Mouse (Mus musculus) lung, postnatal 0 days (tissue): ENCODE data around the gene Ackr4. TPM values are rescaled to one million over a fixed set of nuclear protein-coding genes. Genes with fewer than 3 reads are reported as not detected.
A peak's percentile ranks its signal among the peaks of the same experiment; 100 is the strongest.

Source experiments
- ATAC-seq: fragments of 200-750 bp; cut with Nextera tagmentation; 2 replicates; pipeline ENCODE4 v1.8.0; 2017; ENCODE audit warnings: moderate library complexity
- DNase-seq: peaks from one replicate; pipeline ENCODE4 v3.0.0-alpha.2; 2016; ENCODE audit warnings: low spot score
- H3K27ac ChIP-seq: fragments of 300-500 bp; sonication (generic); 2 replicates; pipeline ENCODE4 v1.5.1; 2014; ENCODE audit warnings: antibody characterized with exemption, mild to moderate bottlenecking, low read length, mixed read lengths
- H3K27me3 ChIP-seq: fragments of 300-500 bp; sonication (generic); replicated peaks from 2 replicates; pipeline ENCODE4 v1.6.1; 2014; ENCODE audit warnings: low read length, mixed read lengths; ENCODE audit not compliant: insufficient read depth
- H3K36me3 ChIP-seq: fragments of 300-500 bp; sonication (generic); 2 replicates; pipeline ENCODE4 v1.6.1; 2014; ENCODE audit warnings: low read length, mixed read lengths; ENCODE audit not compliant: insufficient read depth
- H3K4me1 ChIP-seq: fragments of 300-500 bp; sonication (generic); 2 replicates; pipeline ENCODE4 v1.6.1; 2014; ENCODE audit warnings: antibody characterized with exemption, low read depth, low read length, mixed read lengths; ENCODE audit not compliant: insufficient read depth
- H3K4me2 ChIP-seq: fragments of 300-500 bp; sonication (generic); replicated peaks from 2 replicates; pipeline ENCODE4 v1.6.1; 2014; ENCODE audit warnings: low read depth, mild to moderate bottlenecking, low read length, moderate library complexity, mixed read lengths
- H3K4me3 ChIP-seq: fragments of 300-500 bp; sonication (generic); 2 replicates; pipeline ENCODE4 v1.5.1; 2014; ENCODE audit warnings: low read depth, low read length
- H3K9ac ChIP-seq: fragments of 300-500 bp; sonication (generic); replicated peaks from 2 replicates; pipeline ENCODE4 v1.6.1; 2014; ENCODE audit warnings: low read depth, mild to moderate bottlenecking
- H3K9me3 ChIP-seq: fragments of 300-500 bp; sonication (generic); 2 replicates; pipeline ENCODE4 v1.6.1; 2016; ENCODE audit warnings: low read length, mixed read lengths
- CTCF ChIP-seq: IDR thresholded peaks from 2 replicates; pipeline ENCODE4 v1.5.1; 2016; ENCODE audit warnings: antibody characterized with exemption, mild to moderate bottlenecking
- EP300 ChIP-seq: IDR thresholded peaks from 2 replicates; pipeline ENCODE4 v1.6.1; 2016; ENCODE audit warnings: antibody characterized with exemption, mild to moderate bottlenecking, control low read depth
- WGBS: fragments of 180-500 bp; shearing (Covaris S2); extraction: QIAGEN DNeasy Blood & Tissue Kit; methylation state at CpG from one replicate; pipeline ENCODE4 v1.1.7; 2014; 5-methylcytosine and 5-hydroxymethylcytosine counted together
- polyA plus RNA-seq: library from polyadenylated mRNA; unstranded; fragments of >200 nt; fragmentation: Nextera tagmentation; extraction: Ambion mirVana; gene quantifications from 2 replicates; pipeline ENCODE4 v1.2.1, GENCODE M21; 2015

Gene Ackr4
- polyA plus RNA-seq, 1 experiment from 2014 or later = 1.9 TPM

DNA sequence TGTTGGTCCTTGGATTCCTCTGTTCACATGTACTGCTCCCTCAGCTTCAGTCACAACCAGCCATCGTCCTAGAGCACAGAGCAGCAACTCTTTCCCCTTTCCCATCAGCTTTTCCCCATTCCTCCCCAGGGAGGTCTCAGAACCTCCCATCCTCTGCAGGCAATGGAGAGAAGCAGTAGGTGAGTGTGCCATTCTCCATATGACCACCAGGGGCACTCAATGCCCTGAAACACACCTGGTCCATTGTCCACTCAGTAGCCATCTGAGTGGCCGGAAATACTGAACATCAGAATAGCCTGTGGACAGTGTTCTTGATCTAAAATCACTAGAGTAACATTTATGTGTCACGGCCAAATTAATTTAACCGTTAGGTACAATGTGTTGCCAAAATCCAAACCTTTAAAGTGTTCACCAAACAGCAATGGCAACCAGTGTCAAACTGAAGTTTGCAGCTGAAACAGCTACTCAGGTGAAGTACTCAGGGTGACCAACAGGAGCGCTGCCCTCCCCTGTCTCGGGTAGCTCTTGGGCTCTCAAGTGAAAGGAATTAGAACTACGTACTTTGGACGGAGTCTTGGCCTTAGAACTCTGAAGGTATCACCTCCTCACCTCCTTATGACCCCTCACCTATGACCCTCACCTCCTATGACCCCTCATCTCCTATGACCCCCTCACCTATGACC, 17.7 kb upstream of the Ackr4 start:
- H3K4me3 ChIP-seq = no peak overlapping the region
- WGBS = 79% methylated on average over 8 of the region's 8 CpGs
- no peak for ATAC-seq

DNA sequence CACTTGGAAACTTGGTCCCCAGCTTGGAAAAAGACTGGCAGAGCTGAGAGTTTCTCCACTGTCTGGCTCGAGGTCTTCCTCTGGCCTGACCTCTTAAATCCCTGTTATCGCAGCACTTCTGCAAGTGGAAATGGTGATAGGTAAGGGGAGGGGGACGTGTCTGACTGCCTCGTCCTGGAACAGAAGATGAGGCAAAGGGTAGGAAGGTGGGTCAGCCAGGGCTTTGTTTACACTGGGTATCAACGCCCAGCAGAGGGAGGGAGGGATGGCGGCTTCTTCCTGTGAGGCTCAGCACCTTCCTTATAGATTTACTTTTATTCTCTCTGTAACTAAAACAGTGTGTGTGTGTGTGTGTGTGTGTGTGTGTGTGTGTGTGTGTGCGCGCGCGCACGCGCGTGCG, 16.1 kb upstream of the Ackr4 start:
- H3K4me3 ChIP-seq = no peak overlapping the region
- ATAC-seq (no peak), DNase-seq (no peak)
- H3K36me3 ChIP-seq = no peaks in the 10 kb centered on the region
- no peaks in the 10 kb centered on the region for H3K4me1 ChIP-seq
- H3K4me2 ChIP-seq = no peak overlapping the region
- H3K27me3 ChIP-seq = no peaks in the 10 kb centered on the region
- TF ChIP-seq CTCF (no peak), EP300 (no peak)
- no peak overlapping the region for H3K9ac ChIP-seq
- no peaks in the 10 kb centered on the region for H3K9me3 ChIP-seq
- no peak overlapping the region for H3K27ac ChIP-seq
- WGBS = 57% methylated on average over 14 of the region's 14 CpGs

More for the DNA sequence above, 17.7 kb upstream of the Ackr4 start:
- Histone ChIP-seq H3K9me3 (no peaks in the 10 kb centered on the region), H3K4me1 (no peaks in the 10 kb centered on the region), H3K4me2 (no peak overlapping the region), H3K9ac (no peak overlapping the region), H3K27me3 (no peaks in the 10 kb centered on the region), H3K36me3 (no peaks in the 10 kb centered on the region), H3K27ac (no peak overlapping the region)
- DNase-seq = no peak
- no peak for TF ChIP-seq EP300
- TF ChIP-seq CTCF = peak; percentile 64

DNA sequence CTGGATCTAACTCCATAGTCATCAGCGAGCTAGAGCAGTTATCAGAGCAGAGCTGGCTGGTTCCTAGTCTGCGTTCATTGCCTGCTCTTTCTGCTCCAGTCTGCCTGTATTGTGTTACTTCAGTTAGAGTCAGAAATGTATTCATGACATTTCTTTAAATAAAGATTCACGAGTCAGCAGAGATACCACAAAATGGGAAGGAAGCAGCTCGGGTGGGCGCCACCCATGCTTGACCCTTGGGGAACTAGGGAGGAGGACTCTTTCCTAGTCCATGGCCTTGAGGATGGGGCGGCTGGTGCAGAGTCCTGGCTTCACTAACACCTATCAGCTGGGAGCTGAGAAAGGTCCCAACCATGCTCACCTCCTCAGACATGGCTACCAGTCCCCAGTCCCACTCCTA, 13.6 kb upstream of the Ackr4 start:
- Histone ChIP-seq H3K9me3 (no peaks in the 10 kb centered on the region), H3K4me3 (no peak overlapping the region), H3K36me3 (no peaks in the 10 kb centered on the region), H3K4me1 (no peaks in the 10 kb centered on the region), H3K4me2 (no peak overlapping the region), H3K27ac (no peak overlapping the region), H3K27me3 (no peaks in the 10 kb centered on the region), H3K9ac (no peak overlapping the region)
- no peak for TF ChIP-seq EP300
- ATAC-seq (no peak), DNase-seq (no peak)
- 82% methylated on average over 6 of the region's 6 CpGs for WGBS

DNA sequence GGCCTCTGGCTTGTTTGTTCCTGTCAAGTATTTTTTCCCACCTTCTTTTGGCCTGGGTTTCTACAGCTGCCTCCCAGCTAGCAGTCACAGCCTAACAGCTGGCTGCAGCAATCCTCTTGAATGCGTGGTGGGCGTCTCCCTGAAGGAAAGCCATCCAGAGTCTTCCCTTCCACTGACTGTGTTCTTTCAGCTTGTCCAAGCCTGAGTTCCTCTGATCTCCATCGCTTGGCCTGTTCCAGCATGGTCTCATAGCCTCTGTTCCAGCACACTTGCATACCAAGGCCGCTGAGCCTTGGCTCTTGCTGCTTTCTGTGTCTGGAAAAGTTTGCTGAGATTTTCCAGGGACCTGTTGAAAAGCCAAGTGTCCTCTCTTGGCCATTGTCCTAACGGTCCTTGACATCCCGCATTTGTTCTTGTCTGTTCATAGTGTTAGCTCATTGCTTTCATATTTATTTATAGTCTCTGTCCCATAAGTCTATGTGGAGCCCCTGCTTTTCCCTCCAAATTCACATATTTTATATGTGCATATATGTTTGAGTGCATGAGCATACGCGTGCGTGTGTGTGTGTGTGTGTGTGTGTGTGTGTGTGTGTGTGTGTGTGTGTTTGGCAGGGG, 3.5 kb upstream of the Ackr4 start:
- no peak overlapping the region for H3K27ac ChIP-seq
- no peaks in the 10 kb centered on the region for H3K27me3 ChIP-seq
- H3K4me1 ChIP-seq = no peaks in the 10 kb centered on the region
- H3K4me3 ChIP-seq = no peak overlapping the region
- no peak overlapping the region for H3K9ac ChIP-seq
- WGBS = 70% methylated on average over 9 of the region's 9 CpGs
- H3K4me2 ChIP-seq = no peak overlapping the region
- ATAC-seq = peak; percentile 23
- peak; percentile 24 for DNase-seq
- no peak for TF ChIP-seq CTCF
- TF ChIP-seq EP300 = no peak
- H3K36me3 ChIP-seq = no peaks in the 10 kb centered on the region
- H3K9me3 ChIP-seq = no peaks in the 10 kb centered on the region

DNA sequence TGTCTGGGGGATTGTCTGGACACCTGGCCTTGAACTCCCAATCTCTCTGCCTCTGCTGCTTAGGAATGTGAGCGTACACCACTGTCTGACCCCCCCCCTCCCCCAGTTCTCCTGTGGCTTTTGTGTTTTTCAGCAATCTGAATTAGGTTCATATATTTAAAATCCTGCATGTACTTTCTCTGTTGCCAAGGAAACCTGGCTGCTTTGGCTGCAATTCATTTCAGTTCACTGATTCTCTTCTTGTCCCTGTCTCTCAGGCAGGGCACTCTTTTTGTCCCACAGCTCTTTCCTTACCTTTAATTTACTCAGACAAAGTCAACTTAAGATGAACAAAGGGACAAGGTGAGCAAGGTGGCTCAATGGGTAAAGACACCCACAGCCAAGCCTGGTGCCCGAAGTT, 1.4 kb upstream of the Ackr4 start:
- Histone ChIP-seq H3K36me3 (no peaks in the 10 kb centered on the region), H3K4me3 (no peak overlapping the region), H3K9me3 (no peaks in the 10 kb centered on the region), H3K27ac (no peak overlapping the region), H3K4me1 (no peaks in the 10 kb centered on the region), H3K27me3 (no peaks in the 10 kb centered on the region), H3K4me2 (no peak overlapping the region), H3K9ac (no peak overlapping the region)
- 62% methylated on average over 2 of the region's 2 CpGs for WGBS
- ATAC-seq = no peak
- DNase-seq = no peak
- TF ChIP-seq EP300 (no peak), CTCF (no peak)

DNA sequence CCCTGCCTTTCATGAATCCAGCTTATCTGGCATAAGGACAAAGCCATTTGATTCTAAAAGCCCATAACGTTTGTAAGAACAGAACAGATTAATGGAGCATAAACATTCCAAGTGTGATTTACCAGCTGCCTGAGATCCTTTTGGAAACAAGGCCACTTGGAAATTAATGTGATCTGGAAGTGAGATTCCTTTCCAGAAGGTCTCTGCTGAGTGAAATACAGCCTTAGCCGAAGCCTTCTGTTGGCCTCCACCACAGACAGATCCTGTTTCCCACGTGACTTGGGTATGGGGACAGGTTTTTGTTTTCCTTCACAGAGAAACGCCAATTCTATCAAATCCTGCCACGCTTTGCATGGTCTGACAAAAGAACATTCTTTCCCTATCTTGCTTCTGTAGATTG, 3.1 kb downstream of the Ackr4 start:
- Histone ChIP-seq H3K9me3 (no peaks in the 10 kb centered on the region), H3K4me1 (no peaks in the 10 kb centered on the region), H3K9ac (no peak overlapping the region), H3K36me3 (no peaks in the 10 kb centered on the region), H3K4me3 (no peak overlapping the region), H3K27ac (no peak overlapping the region), H3K27me3 (no peaks in the 10 kb centered on the region), H3K4me2 (no peak overlapping the region)
- WGBS = 35% methylated on average over 5 of the region's 5 CpGs
- DNase-seq (no peak), ATAC-seq (no peak)
- TF ChIP-seq EP300 (no peak), CTCF (no peak)
